Mouse (Mus musculus) liver, postnatal 0 days (tissue): ENCODE measurements at regions not wholly inside any gene's neighbourhood (a gene's known extent, or its start where the extent isn't known, plus 50 kb on each side); places are given as distances from the start of the nearest gene placed in this dataset.

Experiments used
- CTCF ChIP-seq: sonication (generic); IDR thresholded peaks from 2 replicates; pipeline ENCODE4 v1.5.1; 2016; ENCODE audit warnings: antibody characterized with exemption, low read depth
- EP300 ChIP-seq: IDR thresholded peaks from 2 replicates; pipeline ENCODE4 v1.6.1; 2016; ENCODE audit warnings: antibody characterized with exemption, low read depth, mild to moderate bottlenecking

DNA sequence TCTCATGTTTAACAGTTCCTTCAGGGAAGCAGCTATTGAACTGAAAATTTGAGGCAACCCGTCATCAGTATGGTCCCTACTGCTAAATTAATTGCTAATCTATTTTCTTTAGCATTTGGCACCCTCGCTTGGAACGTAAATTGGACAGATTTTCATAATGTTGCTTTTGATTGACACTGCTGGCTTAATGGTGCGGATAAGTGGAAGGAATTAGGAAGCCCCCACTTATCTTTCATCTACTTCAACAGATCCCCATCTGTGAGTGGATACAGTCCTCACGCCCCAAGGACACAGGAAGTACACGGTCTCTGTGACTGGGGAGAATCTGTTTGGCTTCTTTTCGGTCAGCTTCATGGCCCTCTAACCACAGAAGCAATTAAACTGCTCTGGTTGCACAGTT is 251.6 kb downstream of the Dact1 start:
- no peak for TF ChIP-seq CTCF
- no peak for TF ChIP-seq EP300
